Mouse (Mus musculus) kidney, embryonic 14.5 days (tissue): Measurements from ENCODE around the gene Elmsan1. TPM values are rescaled to one million over a fixed set of nuclear protein-coding genes. Genes with fewer than 3 reads are reported as not detected.

Experiments
- ATAC-seq: fragments of 200-750 bp; cut with Nextera tagmentation; 2 replicates; pipeline ENCODE4 v1.8.0; 2017; ENCODE audit warnings: moderate number of reproducible peaks, mild to moderate bottlenecking, moderate TSS enrichment, moderate library complexity; ENCODE audit not compliant: low FRiP score, low TSS enrichment
- H3K27ac ChIP-seq: fragments of 300-500 bp; sonication (generic); 2 replicates; pipeline ENCODE4 v1.5.1; 2014; ENCODE audit warnings: low read depth, mild to moderate bottlenecking, low read length, moderate library complexity, mixed read lengths
- H3K27me3 ChIP-seq: fragments of 300-500 bp; sonication (generic); 2 replicates; pipeline ENCODE4 v1.6.1; 2014; ENCODE audit warnings: mild to moderate bottlenecking, low read length; ENCODE audit not compliant: control insufficient read depth, insufficient read depth
- H3K36me3 ChIP-seq: fragments of 300-500 bp; sonication (generic); 2 replicates; pipeline ENCODE4 v1.6.1; 2014; ENCODE audit warnings: low read length, mixed read lengths; ENCODE audit not compliant: control insufficient read depth, insufficient read depth
- H3K4me1 ChIP-seq: fragments of 300-500 bp; sonication (generic); 2 replicates; pipeline ENCODE4 v1.6.1; 2014; ENCODE audit warnings: low read length, mixed read lengths; ENCODE audit not compliant: control insufficient read depth, insufficient read depth
- H3K4me2 ChIP-seq: fragments of 300-500 bp; sonication (generic); replicated peaks from 2 replicates; pipeline ENCODE4 v1.6.1; 2014; ENCODE audit warnings: low read depth, mild to moderate bottlenecking, low read length
- H3K4me3 ChIP-seq: fragments of 300-500 bp; sonication (generic); 2 replicates; pipeline ENCODE4 v1.5.1; 2014; ENCODE audit warnings: mild to moderate bottlenecking, low read length
- H3K9ac ChIP-seq: fragments of 300-500 bp; sonication (generic); 2 replicates; pipeline ENCODE4 v1.6.1; 2014; ENCODE audit warnings: low read depth, mild to moderate bottlenecking, low read length, moderate library complexity
- H3K9me3 ChIP-seq: fragments of 300-500 bp; sonication (generic); 2 replicates; pipeline ENCODE4 v1.6.1; 2016; ENCODE audit warnings: low read length; ENCODE audit not compliant: control insufficient read depth
- WGBS: fragments of 180-500 bp; shearing (Covaris S2); extraction: QIAGEN DNeasy Blood & Tissue Kit; methylation state at CpG from one replicate; pipeline ENCODE4 v1.1.7; 2014; 5-methylcytosine and 5-hydroxymethylcytosine counted together
- polyA plus RNA-seq: library from polyadenylated mRNA; unstranded; fragments of >200 nt; fragmentation: Nextera tagmentation; extraction: Ambion mirVana; gene quantifications from 2 replicates; pipeline ENCODE4 v1.2.1, GENCODE M21; 2014

Elmsan1 gene
- polyA plus RNA-seq, 1 experiment from 2014 or later = 9.3 TPM

- no peaks in the 10 kb centered on the region for H3K9me3 ChIP-seq
- H3K4me3 ChIP-seq = no peak overlapping the region
- no peak for ATAC-seq
- no peaks in the 10 kb centered on the region for H3K36me3 ChIP-seq
- H3K27me3 ChIP-seq = no peaks in the 10 kb centered on the region
- 76% methylated on average over 10 of the region's 10 CpGs for whole genome bisulfite sequencing
- H3K27ac ChIP-seq = no peak overlapping the region
- no peak overlapping the region for H3K4me2 ChIP-seq
- 0 out of 2 replicates have a peak overlapping the region, but pooled peaks have one; percentile 28 for H3K9ac ChIP-seq
- H3K4me1 ChIP-seq = peaks cover 30% of the 10 kb centered on the region
Measured at GRCm38 (mm10) chr12:84198880-84199279, 19.8 kb downstream of the Elmsan1 start.

- 69% methylated on average over 8 of the region's 8 CpGs for WGBS
- H3K36me3 ChIP-seq = no peaks in the 10 kb centered on the region
- no peak overlapping the region for H3K9ac ChIP-seq
- H3K9me3 ChIP-seq = no peaks in the 10 kb centered on the region
- no peak overlapping the region for H3K4me3 ChIP-seq
- H3K27me3 ChIP-seq = no peaks in the 10 kb centered on the region
- no peak overlapping the region for H3K4me2 ChIP-seq
- no peak overlapping the region for H3K27ac ChIP-seq
- H3K4me1 ChIP-seq = peaks cover 23% of the 10 kb centered on the region
- ATAC-seq = no peak
Measured at GRCm38 (mm10) chr12:84198076-84198679, 20.5 kb downstream of the Elmsan1 start.

GRCm38 (mm10) chr12:84195195-84195594 is 23.5 kb downstream of the Elmsan1 start:
- Histone ChIP-seq H3K36me3 (no peaks in the 10 kb centered on the region), H3K4me1 (peaks cover 40% of the 10 kb centered on the region), H3K27ac (no peak overlapping the region), H3K4me3 (no peak overlapping the region), H3K4me2 (no peak overlapping the region), H3K27me3 (no peaks in the 10 kb centered on the region), H3K9me3 (no peaks in the 10 kb centered on the region), H3K9ac (no peak overlapping the region)
- 21% methylated on average over 6 of the region's 6 CpGs for WGBS
- no peak for ATAC-seq

DNA sequence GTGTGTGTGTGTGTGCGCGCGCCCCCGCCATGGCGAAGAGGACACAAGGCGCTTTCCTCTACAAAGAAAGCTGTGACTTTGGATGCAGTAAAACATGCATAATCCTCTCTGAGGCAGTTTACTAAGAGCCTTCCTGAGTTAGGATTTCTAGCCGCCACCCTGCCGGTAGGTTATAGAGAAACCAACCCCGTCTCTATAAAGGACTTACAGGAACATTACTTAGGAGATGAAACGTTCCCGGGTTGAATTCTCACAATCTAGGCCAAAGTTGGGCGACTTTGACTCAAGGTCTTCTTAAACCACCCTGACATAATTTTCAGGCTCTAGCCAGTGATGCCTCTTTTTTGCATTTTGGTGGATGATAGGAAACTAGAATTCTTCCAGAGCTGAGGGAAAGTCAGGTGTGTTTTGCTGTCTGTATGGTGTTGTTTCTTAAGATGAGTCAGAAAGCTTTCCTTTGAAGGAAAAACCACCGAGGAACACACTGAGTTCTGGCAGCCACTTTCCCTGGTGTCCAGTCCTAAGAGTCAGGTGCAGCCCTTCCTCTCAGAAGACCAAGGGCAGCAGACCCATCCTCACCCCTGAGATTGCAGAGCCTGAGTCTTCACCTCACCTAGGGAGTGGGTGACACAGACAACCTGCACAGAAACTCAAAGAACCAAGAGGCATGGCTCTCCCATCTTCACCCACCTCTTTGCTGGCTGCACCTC is 24.1 kb downstream of the Elmsan1 start:
- Histone ChIP-seq H3K27me3 (no peaks in the 10 kb centered on the region), H3K4me1 (peaks cover 47% of the 10 kb centered on the region), H3K4me3 (peak overlapping the region; percentile 76), H3K27ac (peak overlapping the region; percentile 98; the same call in 1 of the 2 replicates), H3K4me2 (peak overlapping the region; percentile 85), H3K36me3 (no peaks in the 10 kb centered on the region), H3K9me3 (no peaks in the 10 kb centered on the region), H3K9ac (peak overlapping the region; percentile 94)
- 4% methylated on average over 13 of the region's 13 CpGs for WGBS
- ATAC-seq = no peak

- peak overlapping the region; percentile 76 for H3K4me3 ChIP-seq
- peak overlapping the region; percentile 98 for H3K27ac ChIP-seq
- WGBS = under 1% methylated on average over 48 of the region's 49 CpGs
- peak; percentile 86 for ATAC-seq
- H3K9me3 ChIP-seq = no peaks in the 10 kb centered on the region
- H3K4me1 ChIP-seq = peaks cover 54% of the 10 kb centered on the region
- no peaks in the 10 kb centered on the region for H3K36me3 ChIP-seq
- peak overlapping the region; percentile 85 for H3K4me2 ChIP-seq
- H3K9ac ChIP-seq = peak overlapping the region; percentile 94
- no peaks in the 10 kb centered on the region for H3K27me3 ChIP-seq
Measured at GRCm38 (mm10) chr12:84193642-84194399, 24.9 kb downstream of the Elmsan1 start.

DNA sequence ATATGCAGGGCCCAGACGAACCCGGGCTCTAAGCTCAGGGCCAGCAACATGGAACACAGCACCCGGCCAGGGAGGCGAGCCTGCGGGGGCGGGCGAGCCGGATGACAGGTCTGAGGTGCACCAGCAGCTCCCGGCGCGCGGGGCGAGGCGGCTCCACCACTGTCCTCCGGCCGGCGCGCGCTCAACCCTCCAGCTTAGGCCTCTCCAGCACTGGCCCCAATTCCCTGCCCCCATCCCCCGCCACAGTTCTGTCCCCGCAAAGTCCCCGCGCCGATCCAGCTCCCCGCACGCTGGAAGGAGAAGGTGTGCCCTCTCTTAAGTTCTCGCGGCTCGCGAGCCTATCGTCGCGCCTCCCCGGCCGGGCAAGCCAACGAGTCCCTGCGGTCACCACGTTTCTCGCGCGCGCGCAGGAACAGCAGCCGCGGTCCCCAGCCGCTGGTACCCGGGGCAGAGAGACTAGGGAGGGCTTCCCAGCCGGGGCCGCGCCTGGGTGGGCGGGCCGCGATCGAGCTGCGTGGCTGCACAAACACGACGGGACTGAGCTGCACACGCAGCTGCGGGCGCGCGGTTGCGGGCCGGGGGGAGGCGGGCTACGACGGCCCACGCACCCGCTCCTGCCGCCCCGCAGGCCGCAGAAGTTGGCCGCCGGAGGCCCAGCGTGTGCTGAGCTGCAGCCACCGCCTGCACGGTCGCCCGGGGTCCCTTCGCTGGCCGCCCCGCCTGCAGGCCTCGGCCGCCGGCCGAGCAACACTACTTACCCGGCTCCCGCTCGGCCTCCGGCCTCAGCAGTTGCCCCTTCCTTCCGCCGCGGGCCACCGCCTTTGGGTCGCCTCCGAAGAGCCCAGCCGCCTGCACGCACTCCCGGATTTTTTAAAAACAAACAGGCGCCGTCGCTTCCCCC is 25.7 kb downstream of the Elmsan1 start:
- peak overlapping the region; percentile 98 for H3K27ac ChIP-seq
- no peaks in the 10 kb centered on the region for H3K27me3 ChIP-seq
- peak overlapping the region; percentile 76 for H3K4me3 ChIP-seq
- peak; percentile 41 for ATAC-seq
- no peaks in the 10 kb centered on the region for H3K9me3 ChIP-seq
- under 1% methylated on average over 77 of the region's 102 CpGs for WGBS
- peak overlapping the region; percentile 85 for H3K4me2 ChIP-seq
- H3K9ac ChIP-seq = peak overlapping the region; percentile 94
- no peaks in the 10 kb centered on the region for H3K36me3 ChIP-seq
- peaks cover 62% of the 10 kb centered on the region for H3K4me1 ChIP-seq

DNA sequence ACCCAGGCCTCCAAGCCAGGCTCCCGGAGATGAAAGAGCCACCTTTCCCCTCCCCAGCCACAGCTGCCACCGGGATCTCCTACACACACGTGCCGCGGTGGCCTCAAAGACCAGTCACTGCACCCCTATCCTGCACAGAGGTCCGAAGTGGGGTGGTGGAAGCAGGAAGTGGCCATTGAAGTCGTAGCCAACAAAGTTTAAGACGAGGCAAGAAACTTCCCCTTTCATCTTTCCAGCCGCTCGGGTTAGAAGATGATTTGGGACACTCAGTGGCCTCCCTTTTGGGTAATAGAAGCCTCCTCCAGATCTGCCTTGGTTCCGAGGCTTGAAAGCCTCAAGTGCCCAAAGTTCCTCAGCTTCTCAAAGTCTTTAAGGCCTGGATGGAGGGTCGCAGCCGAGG is 26.4 kb downstream of the Elmsan1 start:
- H3K27ac ChIP-seq = peak overlapping the region; percentile 98
- H3K4me2 ChIP-seq = peak overlapping the region; percentile 85
- H3K9me3 ChIP-seq = no peaks in the 10 kb centered on the region
- 2% methylated on average over 13 of the region's 13 CpGs for WGBS
- ATAC-seq = no peak
- no peaks in the 10 kb centered on the region for H3K27me3 ChIP-seq
- H3K9ac ChIP-seq = peak overlapping the region; percentile 94
- peak overlapping the region; percentile 76 for H3K4me3 ChIP-seq
- no peaks in the 10 kb centered on the region for H3K36me3 ChIP-seq
- H3K4me1 ChIP-seq = peaks cover 69% of the 10 kb centered on the region

- Histone ChIP-seq H3K4me3 (peak overlapping the region; percentile 76), H3K9me3 (no peaks in the 10 kb centered on the region), H3K9ac (peak overlapping the region; percentile 94; the same call in 1 of the 2 replicates), H3K27ac (no peak overlapping the region), H3K4me1 (peaks cover 73% of the 10 kb centered on the region), H3K36me3 (no peaks in the 10 kb centered on the region), H3K27me3 (no peaks in the 10 kb centered on the region), H3K4me2 (peak overlapping the region; percentile 85)
- WGBS = 17% methylated on average over 5 of the region's 5 CpGs
- no peak for ATAC-seq
Measured at GRCm38 (mm10) chr12:84191770-84192169, 26.9 kb downstream of the Elmsan1 start.
